Mouse (Mus musculus) olfactory bulb, adult 2 months (tissue): ENCODE data around the gene Phb.

Experiments
- CTCF ChIP-seq: fragments of 200-500 bp; IDR thresholded peaks from 2 replicates; pipeline ENCODE4 v1.5.1; 2012; ENCODE audit warnings: low read depth, mild to moderate bottlenecking, low read length, moderate library complexity; ENCODE audit not compliant: insufficient read depth
- POLR2A ChIP-seq: fragments of 200-500 bp; IDR thresholded peaks from 2 replicates; pipeline ENCODE4 v1.6.1; 2012; ENCODE audit warnings: mild to moderate bottlenecking, low read depth, low read length, moderate library complexity; ENCODE audit not compliant: insufficient read depth

DNA sequence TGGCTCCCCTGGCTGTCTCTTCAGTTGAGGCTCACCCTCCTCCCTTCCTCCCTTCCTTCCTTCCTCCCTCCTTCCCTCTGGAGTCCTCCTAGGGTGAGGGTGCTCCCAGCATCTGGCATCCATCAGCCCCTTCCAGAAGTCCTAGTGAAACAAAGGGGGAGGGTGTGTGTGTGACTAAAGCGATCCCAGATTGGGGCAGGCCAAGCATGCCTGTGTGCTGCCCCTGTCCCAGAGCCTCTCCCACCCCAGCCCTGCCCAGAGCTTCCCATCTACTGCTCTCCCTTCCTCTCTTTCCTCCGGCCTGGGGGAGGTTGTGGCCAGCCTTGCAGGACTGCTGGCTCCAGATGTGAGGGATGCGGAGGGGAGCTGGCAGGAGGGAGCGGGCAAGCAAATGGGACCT lies 35.5 kb upstream of the Phb start:
- TF ChIP-seq CTCF (no peak), POLR2A (no peak)
